Mouse (Mus musculus): ENCODE data around the gene Cntnap1.

GRCm38 (mm10) chr11:101225331-101226064, 55.2 kb downstream of the Cntnap1 start:
- no peak for TF ChIP-seq CTCF (IDR thresholded peaks at IDR 0.05; ENCODE audit: control insufficient read depth, insufficient read depth, insufficient replicate concordance, low read depth, low read length)
- no peak for TF ChIP-seq POLR2A (IDR thresholded peaks at IDR 0.05; ENCODE audit: control insufficient read depth, low read depth, low read length)
